Mouse (Mus musculus): Measurements from ENCODE around the gene Cables2.

The Cables2 gene

DNA sequence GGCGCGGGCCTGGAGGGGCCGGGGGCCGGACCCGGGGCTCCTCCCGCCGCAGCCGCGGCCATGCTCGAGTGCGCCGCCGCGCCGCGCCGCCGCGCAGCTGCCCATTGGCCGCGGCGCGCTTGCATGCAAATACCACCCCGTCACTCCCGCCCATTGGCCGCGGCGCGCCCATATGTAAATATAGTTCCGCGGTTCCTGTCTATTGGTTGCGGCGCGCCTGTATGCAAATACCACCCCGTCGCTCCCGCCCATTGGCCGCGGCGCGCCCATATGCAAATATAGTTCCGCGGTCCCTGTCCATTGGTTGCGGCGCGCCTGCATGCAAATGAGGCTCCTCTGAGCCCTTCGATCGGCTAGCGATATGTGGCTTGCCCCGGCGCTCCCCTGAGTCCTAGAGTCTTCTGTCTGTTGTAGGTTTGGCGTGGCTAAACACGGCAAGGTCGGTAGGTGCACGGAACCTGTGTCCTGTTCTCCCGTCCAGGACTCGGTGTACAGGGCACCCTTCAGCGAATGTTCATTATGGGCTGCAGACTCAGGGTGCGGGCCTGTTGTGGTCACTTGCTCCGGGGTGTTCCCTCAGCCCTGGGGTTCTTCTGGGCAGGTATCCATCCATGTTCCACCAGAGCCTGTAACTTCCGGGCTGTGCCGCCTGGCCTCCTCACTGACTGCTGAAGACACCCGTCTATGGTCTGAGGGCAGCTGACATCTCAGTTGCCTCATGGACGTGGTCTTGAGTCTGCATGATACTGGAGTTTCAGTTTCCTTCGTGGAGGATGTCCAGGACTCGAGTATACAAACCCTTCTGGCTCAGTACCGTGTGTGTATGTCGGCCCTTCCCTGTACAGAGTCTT is at the start of gene Cables2:
Gene Cables2 (minus strand): TSS at position 103 of the 851 bp plus-strand sequence.
- peak; percentile 94 for DNase-seq

DNA sequence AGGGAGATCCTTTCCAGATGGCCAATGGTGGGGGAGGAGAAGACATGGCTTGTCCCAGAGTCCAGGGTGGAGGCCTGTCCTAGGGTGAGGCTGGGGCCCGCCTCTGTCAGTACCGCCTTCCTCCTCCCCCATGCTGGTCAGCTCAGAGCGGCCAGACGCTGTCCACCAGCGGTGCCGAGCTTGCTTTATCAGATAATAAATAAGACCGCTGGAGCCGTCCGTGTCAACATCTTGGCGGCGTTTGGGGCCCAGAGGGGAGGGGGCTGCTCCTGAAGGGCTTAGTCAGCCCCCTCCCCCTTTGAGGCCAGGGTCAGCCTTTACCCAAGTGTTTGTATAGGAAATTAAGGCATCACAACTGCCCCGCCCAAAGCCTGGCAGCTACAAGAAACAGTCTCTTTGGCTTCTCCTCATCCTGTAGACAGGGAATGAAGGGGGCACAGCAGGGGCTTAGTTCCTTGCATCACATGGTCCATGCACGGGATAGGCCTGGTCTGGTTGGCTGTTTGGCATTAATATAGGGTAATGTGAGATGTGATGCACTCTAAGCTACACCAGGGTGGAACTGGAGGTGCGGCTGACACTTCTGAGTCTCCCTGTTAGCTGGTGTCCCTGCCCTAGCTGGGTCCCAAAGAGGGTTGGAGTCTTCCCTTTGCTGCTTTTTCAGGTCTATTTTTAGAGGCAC is 49.5 kb upstream of the Cables2 start:
- no peak for DNase-seq

DNA sequence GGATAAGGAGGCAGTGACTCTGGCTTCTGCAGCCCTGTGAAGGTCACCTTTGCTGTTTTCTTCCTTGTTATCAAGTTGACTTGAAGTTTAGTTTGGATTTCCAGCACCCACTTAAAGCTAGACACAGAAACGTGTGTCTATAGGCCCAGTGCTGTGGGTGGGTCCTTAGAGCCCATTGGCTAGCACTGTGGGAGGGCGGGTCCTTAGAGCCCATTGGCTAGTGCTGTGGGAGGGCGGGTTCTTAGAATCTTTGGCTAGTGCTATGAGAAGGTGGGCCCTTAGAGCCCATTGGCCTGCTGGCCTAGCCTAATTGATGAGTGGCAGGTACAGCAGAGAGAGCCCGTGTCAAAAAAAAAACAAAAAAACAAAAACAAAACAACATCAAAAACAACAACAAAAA is 46.9 kb upstream of the Cables2 start:
- DNase-seq: no peak

DNA sequence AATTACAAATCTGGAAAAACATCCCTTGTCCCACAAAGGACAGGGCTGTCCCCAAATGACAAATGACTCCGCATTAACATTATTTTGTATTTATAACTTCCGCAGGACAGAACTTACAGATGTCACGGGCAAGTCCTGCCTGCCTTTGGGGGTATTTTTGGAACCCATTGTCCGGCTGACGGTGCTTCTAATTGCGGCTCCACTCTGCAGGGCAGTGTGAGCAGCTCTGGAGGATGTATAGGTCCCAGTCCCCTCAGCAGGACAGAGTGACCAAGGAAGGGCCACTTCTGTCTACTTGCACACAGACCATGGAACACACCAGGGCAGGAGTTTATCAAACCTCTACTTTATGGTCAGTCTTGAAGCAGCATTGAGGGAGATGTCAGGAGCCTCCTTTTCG is 44.3 kb upstream of the Cables2 start:
- DNase-seq: no peak

DNA sequence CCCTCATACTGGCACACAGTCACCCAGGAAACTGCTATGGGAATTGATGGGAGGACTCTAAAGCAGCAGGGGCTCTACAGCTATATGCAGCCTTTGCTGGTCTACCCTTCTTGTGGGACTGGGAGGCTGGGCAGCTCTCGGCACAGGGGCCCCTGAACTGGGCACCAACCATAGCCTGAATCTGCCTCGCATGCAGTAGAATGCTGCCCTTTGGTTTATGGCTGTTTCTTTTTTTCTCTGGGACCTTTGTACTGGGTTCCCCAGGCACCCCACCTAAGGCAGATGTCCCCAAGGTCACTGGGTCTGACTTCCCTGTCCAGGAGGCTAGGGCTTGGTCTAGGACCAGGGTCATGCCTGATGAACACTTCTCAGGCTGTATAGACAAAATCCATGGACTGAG is 41.0 kb upstream of the Cables2 start:
- no peak for DNase-seq

DNA sequence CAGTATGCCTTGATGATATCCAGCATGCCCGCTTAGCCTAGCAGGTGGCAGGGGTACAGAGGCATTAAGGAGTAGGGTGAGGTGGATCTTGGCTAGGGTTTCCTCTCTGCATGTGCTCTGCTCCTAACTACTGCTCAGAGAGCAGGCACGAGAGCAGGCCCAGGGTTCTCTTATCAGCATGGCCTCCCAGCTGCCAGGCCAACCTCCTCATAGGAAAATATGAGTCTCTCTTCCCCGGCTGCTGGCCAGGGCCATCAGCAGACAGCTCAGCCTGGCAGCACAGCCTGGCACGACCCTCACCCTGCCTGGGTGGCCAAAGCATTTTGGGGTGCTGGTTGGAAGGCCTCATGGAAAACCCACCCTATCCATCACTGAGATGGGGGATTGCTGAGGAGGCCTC is 37.9 kb upstream of the Cables2 start:
- no peak for DNase-seq

DNA sequence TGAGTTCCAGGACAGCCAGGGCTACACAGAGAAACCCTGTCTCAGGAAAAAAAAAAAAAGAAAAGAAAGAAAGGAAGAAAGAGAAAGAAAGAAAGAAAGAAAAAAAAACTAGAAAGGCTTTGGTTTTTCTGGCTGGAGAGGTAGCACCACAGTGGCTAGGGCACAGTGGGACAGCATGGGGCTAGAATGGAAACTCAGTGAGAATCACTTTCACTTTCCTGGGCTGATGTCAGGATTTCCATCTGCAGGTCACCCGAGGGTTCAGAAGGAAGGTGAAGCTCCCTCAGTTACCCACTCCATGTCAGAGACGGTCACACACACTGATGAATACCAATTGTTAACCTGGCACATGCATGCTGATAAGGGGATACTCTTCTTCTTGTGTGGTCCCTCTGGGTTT is 34.4 kb upstream of the Cables2 start:
- DNase-seq: no peak

DNA sequence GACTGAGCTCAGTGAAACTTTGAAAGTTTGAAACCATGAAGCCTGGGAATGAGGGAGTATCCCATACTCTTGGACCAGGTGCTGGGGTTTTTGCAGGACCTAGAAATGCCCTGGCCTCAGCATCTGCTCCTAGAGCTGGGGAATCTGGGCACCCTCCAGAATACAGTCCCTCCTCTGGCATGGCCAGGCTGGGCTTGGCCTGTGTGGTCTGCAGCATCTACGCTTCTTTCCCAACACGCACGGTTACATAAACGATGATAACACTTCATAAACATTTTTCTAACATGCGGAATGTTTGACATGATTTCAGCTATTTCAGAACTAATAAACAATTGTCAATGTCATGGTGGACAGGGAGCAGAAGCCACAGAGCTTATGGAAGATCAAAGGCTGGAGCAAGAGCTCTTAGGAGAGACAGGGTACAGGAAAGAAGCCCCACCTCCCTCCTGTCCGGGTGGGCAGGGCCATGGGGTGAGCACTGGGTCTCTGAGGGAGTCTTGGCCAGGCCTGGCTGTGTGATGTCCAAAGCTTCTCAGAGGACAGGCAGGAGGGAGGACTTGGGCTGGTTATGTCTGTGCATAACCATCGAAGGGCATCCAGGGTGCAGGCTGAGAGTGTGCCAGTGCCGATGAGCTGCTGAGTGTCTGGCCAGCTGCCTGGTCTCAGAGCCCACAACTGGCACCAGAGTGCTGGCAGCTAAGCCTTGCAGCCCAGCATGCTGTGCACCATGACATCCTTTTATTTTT is 33.3 kb upstream of the Cables2 start:
- DNase-seq: peak; percentile 14

DNA sequence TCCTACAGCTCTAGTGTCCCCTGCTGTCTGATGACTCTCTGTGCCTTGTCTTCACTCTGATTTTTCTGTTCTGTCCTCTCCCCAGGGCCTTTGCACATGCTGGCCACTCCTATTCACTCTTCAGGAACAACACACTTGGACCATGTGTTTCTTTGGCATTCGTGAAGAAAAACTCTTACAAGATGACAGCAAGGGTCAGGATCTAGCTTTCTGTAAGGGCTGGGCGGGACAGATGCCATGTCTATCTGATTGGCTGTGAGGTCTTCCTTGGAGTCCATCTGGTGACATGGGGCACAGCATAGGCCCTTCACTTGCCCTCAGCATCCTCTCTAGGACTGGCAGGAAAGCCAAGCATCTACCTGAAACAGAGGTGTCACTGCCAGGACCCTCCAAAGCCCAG is 32.7 kb upstream of the Cables2 start:
- no peak for DNase-seq

DNA sequence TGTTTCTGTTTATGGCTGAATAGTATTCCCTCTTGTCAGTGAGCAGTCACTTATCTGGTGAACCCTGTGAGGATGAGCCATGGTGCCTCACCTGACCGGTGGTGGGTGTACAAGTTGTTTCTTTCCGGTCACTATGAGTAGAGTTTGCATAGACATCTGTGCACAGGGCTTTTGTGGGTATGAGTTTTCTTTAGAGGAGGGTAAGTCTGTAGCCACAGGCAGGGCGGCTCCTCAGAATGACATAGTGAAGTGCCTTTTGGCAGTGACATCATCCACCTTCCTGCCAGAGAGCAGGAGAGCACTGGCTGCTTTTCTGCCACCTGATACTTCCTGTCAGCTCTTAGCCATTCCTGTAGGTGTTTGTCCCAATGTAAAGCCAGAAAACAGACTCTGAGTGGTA is 32.2 kb upstream of the Cables2 start:
- DNase-seq: no peak

DNA sequence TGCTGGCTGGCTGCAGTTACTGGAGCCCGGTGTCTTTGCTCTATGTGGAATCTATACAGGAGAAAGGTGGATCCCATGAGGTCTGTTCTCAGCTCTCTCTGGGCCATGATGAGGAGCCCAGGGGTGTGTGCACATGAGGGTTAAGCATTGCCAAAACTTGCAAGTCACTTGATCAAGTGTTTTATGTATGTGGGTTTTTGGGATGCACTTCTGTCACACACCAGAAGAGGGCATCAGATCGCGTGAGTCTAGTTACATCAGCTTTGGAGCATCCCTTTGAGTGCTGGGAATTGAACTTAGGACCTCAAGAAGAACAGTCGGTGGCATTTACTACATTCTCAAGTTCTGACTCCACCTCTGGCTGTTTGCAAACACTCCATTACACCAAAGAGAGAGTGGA is 31.3 kb upstream of the Cables2 start:
- no peak for DNase-seq

DNA sequence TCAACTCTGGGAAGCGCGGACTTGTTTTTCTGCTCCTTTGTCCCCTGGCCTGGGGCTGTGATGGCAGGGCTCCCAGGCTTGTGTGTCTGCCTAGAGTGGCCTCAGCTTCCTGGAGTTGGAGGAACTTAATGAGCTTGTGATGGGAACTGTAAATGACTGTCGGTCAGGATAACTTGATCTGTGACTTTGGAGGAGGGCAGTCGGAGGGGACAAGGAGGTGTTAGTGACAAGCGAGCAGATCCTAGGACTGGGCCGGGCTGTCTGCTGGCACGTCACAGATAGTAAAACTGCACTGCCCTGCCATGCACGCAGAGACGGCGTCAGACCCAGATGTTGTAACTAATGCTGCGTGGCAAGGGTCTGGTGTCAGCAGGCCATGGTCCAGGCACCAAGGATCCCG is 30.2 kb upstream of the Cables2 start:
- no peak for DNase-seq

DNA sequence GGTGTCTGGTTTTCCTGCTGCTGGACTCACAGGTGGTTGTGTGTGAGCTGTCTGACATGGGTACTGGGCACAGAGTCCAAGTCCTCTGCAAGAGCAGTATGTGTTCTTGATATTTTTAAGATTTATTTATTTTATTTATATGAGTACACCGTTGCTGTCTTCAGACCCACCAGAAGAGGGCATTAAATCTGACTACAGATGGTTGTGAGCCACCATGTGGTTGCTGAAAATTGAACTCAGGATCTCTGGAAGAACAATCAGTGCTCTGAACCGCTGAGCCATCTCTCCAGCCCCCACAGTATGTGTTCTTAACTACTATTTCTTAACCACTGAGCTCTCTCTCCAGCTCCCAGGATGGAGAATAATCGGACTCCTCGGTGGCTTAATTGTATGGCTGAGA is 28.9 kb upstream of the Cables2 start:
- DNase-seq: no peak

DNA sequence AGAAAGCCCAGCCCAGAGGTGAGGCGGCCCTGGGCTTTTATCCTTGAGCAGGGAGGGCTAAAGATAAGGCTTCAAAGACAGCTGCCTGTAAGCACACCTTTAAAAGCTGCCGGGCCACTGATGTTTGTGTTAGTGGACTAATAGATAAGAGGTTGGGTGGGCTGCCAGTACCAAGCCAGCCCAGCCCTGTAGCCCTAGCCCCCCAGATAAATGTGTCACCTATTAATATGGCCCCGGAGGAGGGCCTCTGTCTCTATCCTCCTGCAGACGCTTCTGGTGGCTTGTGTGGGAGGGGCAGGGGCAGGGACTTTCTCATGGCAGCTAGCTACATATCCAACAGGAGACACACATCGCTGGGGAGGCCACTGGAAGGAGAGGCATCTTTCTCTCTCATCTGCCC is 27.5 kb upstream of the Cables2 start:
- DNase-seq: no peak

DNA sequence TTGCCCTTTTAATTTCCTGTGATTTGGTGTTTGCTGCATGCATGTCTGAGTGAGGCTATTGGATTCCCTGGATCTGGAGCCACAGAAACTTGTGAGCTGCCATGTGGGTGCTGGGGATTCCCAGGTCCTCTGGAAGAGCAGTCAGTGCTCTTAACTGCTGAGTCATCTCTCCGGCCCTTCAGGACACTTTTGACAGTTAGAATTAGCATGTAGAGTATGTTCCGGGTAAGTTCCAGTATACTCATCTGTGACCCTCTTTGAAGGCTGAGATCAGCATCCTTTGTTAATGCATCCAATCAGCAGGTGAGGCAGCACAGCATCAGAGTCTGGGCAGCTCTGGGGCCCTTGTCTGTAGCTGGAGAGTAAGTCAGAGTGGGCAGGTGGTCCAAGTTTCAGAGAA is 27.0 kb upstream of the Cables2 start:
- DNase-seq: no peak

DNA sequence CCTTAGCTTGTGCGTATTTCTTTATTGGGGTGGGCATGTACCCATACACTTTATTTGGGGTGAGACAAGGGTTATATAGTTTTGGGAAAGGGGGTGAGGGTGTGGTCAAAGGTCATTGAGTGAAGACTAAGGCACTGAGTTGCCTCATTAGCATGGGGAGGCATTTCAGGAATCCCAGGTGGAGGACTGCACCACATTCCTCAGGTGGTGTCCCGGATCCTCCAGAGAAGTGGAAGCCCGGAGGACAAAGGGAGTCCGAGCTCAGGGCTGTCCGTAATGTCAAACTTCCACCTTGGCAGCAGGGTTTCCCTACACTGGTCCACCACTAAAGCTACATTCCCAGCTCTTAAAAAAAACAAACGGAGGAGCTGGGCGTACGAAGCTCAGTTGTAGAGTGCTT is 19.6 kb upstream of the Cables2 start:
- no peak for DNase-seq

DNA sequence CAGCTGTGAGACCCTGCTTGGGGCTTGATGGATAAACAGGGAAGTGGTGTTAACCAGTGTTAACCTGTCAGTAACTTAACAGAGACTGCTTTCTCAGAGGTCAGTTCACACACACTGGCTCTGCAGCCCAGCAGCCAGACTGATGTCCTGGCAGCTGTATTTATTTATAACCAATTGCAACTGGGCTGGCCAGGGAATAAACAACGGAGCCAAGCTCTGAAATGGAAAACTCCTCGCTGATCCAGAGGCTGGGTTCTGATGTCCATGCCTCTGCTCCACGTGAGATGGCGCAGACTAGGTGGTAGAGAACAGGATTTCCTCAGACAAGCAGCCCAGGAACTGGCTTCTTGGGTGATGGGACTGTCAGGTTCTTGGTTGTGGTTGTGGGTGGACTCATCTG is 18.7 kb upstream of the Cables2 start:
- no peak for DNase-seq

DNA sequence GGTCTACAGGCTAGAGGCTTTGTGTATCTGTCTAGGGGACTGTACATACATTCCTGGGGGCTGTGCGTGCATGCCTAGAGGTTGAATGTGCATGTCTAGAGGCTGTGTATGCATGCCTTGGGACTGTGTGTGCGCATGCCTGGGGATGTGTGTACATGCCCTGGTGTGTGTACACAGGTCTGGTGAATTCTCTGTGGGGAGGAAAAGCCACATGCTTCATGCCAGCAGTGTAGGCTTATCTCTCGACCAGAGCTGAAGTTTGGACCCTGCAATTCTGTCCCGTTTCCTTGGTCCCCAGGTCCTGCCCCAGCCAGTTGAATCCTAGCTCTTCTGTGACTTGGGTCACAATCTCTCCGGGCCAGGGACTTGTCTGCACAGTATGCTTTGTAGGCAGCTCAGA is 18.3 kb upstream of the Cables2 start:
- DNase-seq: no peak

DNA sequence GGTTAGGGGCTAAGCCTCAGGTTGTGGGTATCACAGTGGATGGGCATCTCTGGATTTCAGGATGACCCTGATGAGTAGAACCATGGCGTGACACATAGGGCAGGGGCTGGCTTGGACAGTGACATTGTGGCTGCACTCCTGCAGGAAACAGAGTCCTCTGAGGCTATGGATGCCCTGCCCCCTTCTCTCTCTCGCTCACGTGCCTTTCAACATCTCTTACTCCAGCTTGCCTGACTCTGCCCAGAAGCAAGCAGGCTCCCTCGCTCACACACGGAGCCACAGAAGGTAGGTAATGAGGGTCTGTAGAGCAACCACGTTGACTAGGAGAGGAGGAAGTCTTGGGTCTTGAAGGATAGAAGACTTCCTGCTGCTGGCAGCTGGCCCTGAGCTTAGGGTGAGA is 17.2 kb upstream of the Cables2 start:
- DNase-seq: no peak

DNA sequence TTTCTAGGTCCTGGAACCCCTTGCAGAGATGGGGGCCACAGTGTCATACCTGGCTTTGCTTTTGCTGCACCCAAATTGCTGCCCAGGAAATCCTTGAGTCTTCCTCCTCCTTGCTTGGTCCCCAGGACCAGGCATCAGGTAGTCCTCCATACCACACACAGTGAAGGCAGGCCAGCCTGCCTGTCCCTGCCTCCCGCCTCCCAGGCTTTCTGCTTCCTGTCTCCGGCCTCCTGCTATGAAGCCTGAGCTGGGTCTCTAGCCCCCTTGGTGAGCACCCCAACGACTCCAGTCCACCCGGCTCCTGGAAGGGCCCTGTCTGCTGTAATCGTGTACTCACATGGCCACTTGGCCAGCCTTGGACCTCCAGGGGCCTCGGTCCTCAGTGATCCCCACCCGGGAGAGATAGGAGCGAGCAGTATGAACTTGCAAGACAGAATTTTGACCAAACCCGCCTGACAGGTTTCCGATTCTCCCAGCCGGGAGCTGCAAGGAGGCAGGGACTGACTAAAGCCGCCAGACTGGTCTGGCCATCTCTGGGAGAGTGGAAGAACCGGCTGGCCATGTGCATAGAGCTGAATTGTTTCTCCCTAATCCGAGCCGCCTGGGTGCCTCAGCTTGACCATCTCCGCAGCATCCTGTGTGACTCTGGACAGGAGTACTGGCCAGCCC is 16.3 kb upstream of the Cables2 start, which contains the start of gene Rbbp8nl:
Gene Rbbp8nl (minus strand): TSS at position 440 of the 669 bp plus-strand sequence.
- no peak for DNase-seq

DNA sequence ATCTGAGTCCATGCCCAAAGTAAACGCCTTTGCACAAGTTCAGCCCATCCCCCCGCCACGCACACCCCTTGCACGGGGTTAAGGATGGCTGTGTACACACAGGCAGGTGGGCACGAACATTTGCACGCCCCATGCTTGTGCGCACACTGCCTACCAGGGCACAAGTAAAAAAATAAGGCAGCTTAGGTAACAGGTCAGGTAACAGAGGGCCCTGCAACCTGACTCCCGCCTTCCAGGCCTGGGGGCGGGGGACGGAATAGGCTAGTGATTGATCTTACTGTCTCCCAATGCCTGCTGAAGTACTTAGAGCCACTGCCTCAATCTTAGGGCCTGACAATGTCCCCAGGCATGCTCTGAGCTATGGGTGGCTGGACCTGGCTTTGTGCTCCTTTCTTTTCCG is 15.7 kb upstream of the Cables2 start:
- no peak for DNase-seq

DNA sequence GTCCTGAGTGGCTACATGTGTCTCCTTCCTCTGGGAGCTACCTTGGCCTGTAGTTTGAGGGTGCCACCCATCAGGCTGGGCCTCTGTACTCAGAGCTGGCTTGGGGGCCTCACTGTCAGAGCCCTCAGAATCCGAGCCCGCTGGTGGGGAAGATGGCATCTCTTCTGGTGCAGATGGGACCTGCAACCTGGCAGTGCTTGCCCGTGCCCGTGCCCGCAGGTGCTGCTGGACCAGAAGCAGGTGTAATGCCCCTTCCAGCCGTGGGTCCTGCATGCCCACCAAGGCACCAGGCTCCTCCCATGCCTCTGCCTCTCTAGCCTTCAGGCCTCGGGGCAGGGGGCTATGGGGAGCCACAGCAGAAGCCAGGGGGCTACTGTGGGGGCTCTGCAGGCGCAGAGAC is 6.0 kb upstream of the Cables2 start:
- DNase-seq: no peak

DNA sequence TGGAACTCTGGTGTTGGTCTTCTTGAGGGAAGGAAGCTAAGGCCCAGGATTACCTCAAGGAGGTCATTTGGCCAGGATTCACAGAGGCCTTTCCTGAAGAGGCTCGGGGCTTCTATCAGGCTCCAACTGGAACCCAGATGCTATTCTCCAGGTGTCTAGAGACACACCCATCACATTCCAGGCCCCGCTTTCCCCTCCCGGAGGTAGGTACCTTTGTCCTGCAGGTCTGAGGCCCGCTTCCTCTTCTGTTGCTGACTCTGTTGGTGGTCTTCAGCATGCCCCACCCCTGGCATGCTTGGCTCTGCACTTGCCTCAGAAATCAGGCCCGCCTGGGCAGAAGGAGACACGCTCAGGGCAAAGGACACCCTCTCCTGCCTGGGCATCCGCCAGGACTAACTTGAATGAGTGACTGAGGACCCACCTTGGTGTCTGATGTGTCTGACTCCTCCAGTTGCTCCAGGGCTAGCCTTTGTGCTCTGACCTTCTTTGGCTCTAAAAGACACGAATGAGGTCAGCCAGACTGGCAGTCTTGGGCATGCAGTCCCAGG is 4.6 kb upstream of the Cables2 start:
- peak; percentile 13 for DNase-seq

Data from cerebellum, adult 11-12 months (tissue).